Mouse (Mus musculus) cerebellum, postnatal 36 days (tissue): ENCODE measurements around the gene BC029722.

Experiments used
- DNase-seq, 2 experiments: peaks; one replicate each; pipeline ENCODE4 v3.0.0; 2021 to 2022; ENCODE audit warnings: mixed read lengths in 2 of 2

The BC029722 gene

DNA sequence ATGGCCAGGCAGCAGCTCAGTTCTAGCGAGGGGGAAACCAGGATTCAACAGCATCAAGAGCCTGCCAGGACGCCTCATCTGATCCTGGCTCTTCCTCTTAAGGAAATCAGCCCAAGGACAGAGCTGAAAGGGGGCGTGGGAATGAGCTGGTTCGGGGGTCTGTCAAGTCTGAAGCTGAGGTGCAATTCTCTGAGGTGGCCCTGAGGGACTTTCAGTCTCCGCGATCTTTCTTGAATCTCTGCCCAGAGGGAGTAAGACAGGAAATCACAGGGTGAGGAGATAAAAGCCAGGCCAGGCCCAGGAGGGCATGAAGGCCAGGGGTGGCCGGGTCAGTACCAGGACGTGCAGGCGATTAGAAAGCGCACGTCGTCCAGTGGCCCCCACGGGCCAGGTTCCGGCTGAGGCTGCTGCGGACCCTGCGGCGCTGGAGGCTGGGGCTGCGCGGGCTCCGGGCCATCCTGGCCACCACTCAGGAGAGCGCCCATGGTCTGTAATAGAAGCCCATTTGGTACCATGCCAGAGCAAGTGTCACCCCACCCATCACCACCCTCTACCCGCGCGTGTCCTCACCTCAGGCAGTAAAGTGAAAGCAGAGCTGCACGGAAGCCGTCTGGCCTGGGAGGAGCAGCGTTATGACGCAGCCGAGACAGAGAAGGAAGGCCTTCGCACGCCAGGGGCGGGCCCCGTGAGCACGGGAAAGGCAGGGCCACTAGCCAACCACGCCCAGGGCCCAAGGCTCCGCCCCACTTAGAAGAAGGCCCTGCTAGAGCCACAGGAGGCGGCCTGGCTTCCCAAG is 432 bp downstream of the BC029722 start:
- DNase-seq: peak; percentile 89 to 91

DNA sequence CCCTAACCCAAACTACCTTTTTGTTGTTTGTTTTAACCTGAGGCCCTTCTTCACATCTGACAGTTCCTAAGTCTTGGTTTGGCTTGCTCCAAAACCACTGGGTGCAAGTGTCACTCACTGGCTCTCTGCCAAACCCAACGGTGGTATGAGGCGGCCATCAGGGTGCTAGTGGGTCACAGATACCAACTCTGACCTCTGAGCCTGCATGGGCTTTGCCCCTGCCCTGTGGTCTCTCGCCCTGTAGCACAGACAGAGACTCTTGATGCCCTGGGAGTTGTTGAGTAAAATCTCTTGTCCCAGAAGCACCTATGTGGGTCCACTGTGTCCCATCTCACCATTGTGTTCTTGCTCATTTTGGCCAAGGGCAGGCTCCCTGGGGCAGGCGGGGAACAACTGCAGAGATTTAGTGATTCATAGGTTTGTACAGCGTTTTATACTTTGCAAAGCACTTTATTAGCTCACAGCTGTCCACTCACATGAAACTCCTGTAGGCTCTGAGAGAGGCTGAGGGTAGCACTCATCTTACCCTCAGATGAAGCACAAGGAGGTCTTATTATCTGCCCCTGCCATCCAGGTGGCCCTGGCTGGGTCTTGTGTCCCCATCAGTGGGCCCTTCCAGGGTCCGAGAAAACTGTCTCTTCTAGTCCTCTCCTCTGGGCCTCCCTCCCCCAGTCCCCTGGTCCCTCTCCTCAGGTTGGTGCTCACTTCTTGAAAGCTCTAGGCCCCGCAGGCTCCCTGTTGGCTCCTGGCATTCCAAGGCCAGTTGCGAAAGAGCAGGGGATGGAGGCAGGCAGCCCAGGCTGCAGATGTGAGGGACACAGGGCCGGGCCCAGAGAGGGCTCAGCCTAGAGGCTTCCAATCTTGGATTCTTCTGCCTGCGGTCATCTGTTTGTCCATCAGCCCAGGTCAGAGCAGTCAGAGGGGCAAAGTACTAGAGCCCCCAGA is 1.7 kb downstream of the BC029722 start:
- DNase-seq: peak; percentile 45 to 49

DNA sequence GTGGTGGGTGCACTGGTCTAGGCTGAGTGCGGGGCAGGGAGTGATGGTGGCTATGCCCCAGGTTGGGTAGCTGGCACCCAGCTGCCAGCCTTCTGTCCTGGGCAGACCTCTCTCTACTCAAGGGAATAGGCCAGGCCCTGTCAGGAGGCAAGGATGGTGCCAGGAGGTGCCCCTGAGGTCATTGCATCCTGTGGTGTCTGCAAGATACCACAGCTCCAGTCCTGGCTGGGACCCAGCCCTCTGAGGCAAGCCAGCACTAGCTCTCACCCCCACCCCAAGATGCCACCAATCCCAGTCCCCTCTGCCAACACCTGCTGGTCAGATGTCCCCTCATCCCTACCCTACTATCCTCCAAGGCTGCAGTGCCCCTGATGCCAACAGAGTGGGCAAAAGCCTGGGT is 3.0 kb downstream of the BC029722 start:
- DNase-seq: peak; percentile 60 to 68

DNA sequence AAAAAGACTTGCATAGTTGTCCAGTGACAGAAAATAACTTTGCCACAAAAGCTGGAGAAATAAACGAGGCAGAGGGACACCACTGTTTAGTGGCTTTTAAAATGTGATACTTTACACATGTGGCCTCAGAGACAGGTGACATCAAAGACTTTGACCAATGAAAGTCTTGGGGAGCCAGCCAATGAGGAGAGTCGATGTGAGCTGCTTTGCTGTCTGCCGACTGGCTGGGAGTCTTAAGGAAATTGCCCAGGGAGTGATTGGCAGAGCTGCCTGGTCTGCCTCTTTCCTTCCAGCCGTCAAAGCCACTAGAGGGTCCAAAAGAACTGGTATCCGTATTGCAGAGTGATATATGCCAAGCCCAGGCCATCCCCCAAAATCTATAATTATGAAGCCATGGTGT is 4.4 kb downstream of the BC029722 start:
- peak in 1 of 2 experiments; percentile 34 for DNase-seq

DNA sequence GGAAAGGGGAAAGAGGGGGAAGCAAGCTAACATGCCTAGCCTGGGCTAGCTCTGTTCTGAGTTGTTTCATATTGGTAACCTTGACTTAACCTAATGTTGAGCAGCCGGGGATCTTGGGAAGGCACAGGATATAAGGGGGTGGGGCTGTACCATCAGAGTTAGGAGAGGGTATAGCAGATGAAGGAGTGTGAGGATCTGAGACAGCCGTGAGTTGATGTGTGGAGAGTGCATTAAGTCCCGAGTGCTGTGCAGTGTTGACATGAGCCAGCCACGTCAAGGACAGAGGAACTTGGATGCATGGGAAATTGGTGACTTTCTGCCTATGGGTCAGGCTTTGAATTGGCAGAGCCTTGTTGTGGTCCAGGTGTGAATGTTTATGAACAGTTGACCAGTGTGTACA is 6.6 kb downstream of the BC029722 start:
- DNase-seq: peak in 1 of 2 experiments; percentile 34

DNA sequence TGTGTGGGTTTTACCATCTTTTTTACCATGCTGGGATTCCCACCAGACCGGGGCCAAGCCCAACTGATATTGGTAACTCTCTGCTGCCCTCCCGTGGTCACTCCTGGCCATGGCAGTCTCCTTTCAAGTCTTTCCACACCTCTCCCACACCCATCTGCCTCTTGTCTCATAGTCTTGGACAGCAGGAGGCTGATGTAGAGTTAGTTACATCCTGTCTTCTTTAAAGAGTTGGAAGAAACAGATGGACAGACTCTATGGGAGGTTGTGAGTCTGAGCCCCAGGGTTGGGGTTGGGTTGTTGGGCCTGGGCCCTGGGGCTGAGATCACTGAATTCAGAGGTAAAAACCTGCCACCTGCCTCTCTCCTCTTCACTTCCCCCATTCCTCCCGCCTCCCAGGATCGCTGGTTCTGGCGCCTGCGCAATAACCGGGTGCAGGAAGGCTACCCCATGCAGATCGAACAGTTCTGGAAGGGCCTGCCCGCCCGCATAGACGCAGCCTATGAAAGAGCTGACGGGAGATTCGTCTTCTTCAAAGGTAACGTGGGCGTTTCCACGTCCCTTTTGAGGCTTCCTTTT is 7.3 kb downstream of the BC029722 start:
- DNase-seq: peak; percentile 97 to 99

DNA sequence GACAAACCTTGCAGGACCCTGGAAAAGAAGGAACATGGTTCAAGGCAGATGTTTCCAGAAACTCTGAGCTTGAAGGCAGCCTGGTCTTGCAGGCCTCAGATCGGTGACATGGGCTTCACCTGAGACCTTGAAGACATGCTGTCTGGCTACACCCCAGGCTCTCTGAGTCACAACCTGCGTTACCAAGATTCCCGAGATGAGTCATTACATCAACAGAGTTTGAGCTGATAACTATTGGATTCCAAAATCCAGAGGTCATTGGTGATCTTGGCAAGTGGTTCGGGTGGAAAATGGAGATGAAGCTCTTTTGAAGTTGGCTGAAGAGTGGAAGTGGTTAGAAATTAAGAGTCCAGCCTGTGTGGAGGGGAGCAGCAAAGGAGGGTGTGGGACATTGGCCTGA is 9.6 kb downstream of the BC029722 start:
- DNase-seq: no peak

DNA sequence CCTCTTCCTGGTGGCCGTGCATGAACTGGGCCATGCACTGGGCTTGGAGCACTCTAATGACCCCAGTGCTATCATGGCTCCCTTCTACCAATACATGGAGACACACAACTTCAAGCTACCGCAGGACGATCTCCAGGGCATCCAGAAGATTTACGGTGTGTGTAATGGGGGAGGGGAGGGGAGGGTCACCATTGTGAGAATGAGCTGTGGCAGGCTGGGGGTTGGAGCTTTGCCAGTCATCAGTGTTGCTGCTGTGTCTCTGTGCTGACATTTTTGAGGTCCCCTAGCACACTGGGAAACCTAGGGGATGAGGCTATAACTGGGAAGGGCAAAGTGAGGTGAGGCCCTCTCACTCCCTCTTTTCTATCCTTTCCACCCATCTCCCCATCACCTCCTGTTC is 11.8 kb downstream of the BC029722 start:
- peak in 1 of 2 experiments; percentile 28 for DNase-seq

DNA sequence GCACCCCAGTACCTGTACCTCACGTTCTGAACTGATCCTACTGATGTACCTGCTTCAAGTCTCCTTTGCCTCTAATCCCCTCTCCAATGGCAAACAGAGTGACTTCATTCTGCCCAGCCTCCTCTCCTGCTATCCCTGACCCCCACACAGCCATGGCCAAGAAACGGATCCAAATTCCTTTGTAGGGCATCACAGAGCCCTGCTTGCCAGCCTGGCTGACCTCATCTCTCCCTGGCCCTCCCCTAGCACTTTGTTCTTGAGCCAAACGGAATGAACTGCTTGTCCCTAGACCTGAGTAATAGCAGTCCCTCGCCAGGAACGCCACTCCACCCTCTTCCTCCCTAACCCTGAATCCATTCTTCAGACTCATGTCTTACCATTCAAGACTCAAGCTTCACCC is 12.7 kb downstream of the BC029722 start:
- DNase-seq: peak; percentile 88 to 89

DNA sequence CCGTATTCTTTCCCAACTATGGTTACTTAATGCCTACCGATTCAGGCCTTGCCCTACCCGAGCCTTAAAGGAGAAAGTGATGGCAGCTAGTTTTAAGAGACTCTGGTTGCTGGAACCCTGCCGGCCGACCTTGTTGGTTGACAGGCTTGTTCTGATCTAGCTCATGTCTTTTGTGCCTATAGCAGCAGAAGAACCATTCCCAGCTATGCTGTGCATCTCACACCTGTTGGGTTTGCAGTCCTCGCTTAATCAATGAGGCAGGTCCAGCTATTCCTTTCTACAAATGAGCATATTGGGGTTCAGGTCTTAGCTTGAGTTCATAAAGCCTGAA is 13.3 kb downstream of the BC029722 start:
- DNase-seq: peak in 1 of 2 experiments; percentile 47

DNA sequence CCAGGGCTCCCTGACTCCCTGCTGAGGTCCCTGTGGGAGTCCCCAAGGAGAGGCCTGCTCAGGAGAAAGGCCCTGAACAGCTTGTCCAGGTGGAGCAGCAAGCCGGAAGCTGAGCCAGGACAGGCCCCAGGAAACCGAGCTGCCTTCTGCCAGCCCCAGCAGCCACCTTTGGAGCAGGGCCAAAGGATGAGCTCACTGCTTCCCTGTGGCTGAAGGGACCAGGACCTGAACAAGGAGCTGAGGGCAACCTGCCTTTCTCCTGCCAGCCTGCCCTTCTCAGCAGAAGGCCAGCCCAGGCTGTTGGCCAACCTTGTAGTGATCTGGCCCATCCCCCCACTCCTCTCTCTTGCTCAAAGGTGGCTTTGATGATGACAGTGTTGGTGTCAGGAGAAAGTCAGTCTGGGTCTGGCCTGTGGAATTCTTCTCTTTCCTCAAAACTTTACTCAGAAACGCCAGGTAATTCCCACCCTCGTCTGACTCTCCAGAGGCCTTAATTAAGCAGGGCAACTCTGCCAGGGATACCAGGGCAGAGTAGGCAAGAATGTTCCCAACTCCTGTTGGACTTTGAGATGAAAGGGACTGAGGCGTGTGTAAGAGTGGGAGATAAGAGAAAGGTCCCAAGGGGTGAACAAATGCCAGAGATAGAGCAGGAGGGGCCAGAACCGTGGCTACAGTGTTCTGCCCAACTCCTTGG is 13.8 kb downstream of the BC029722 start:
- DNase-seq: peak; percentile 99

DNA sequence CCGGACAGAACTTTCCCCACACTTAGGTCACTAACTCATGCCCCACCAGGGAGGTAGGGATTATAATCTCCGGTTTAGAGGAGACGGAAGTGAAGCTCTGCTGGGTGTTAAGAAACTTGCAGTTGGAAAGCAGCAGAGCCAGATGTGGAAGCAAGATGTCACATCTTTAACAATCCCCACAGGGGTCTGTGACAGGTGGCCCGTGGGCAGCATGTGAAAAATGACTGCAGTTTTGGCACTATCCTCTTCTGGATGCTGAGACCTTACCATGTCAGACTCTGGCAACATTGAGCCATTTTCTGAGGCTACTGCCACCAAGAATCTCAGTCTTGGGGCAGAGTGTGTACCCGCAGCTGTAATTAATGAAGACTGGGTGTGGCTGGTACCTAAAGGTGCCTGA is 15.2 kb downstream of the BC029722 start:
- DNase-seq: no peak

DNA sequence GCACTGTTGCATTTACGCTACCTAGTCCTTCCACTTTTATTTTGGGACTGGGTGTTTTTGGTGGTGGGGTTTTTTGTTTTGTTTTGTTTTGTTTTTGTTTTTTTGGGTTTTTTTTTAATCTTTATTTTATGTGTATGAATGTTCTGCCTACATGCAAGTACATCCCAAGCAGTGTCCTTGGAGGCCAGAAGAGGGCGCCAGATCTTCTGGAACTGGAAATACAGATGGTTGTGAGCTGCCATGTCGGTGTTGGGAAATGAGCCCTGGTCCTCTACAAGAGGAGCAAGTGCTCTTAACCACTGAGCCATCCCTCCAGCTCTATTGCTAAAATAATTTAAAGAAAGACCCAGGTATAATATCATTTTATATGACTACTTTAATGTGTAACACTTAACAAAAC is 16.5 kb downstream of the BC029722 start:
- peak in 1 of 2 experiments; percentile 52 for DNase-seq

DNA sequence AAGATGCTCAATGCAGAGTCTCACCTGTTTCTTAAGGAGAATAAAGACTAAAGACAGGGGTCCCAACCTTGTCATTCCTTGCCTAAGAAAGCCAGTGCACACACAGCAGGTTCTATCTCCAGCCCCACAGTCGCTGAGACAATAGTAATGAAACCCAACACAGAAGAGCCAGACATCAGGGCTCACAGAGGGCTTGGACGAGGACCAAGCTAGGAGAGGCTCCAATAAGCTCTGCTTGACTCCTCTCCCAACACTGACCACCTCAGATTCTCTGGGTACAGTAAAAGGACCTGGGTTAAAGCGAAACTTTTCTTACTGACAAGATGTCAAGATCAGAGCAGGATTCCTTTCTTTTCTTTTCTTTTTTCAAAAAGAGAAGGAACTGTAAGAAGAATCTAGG is 20.6 kb downstream of the BC029722 start:
- DNase-seq: no peak

DNA sequence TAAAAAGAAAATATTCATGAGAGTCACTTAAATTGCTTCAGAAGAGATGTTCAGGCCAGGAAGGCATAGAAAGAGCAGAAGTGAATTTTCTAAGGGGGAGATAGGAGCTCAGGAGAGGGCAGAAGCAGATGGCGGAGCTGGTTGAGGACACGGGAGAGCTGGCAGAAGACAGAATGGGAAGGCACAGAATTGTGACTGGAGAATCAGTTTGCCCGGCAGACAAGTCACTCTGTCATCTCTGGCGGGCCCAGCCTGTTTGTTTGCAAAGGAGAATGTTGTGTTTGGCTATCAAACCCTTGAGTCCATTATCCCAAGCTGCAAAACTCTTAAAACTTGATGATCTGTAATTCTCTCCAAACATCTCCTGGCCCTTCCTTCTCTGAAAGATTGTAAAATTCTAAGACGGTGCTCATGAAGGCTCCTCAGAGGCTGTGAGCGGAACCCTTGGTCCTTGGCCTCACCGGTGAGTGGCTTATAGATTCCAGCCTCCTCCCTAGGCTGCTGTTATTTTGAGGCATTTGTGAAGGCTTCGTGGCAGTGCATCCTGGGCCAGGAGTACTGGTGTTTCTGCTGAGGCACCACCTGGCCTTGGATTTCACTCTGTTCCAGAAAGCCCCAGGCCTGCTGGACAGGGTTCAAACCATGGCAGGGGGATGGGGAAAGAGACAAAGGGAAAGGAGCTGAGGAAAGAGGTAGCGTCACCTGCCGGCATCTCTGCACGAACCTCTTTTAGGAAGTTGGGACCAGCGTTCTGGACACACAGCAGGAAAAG is 24.4 kb downstream of the BC029722 start:
- peak; percentile 98 to 99 for DNase-seq

DNA sequence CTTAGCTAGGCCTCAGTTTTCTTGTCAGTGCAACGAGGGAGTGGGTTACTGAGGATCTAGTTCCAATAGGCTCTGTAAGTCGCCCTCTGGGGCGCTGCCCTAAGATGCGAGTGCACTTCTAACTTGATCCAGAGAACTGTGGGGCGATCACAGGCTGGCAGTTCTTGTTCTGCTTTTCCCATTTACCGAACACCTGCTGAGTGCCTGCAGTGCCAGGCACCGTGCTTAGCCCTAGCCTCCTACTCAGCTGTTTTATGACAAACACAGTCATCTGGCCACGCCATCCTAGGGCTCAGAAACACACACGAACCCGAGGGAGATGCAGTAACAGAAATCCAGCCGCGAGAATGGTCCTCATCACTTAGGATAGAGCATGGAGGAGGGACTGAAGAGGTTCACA is 26.3 kb downstream of the BC029722 start:
- DNase-seq: no peak

DNA sequence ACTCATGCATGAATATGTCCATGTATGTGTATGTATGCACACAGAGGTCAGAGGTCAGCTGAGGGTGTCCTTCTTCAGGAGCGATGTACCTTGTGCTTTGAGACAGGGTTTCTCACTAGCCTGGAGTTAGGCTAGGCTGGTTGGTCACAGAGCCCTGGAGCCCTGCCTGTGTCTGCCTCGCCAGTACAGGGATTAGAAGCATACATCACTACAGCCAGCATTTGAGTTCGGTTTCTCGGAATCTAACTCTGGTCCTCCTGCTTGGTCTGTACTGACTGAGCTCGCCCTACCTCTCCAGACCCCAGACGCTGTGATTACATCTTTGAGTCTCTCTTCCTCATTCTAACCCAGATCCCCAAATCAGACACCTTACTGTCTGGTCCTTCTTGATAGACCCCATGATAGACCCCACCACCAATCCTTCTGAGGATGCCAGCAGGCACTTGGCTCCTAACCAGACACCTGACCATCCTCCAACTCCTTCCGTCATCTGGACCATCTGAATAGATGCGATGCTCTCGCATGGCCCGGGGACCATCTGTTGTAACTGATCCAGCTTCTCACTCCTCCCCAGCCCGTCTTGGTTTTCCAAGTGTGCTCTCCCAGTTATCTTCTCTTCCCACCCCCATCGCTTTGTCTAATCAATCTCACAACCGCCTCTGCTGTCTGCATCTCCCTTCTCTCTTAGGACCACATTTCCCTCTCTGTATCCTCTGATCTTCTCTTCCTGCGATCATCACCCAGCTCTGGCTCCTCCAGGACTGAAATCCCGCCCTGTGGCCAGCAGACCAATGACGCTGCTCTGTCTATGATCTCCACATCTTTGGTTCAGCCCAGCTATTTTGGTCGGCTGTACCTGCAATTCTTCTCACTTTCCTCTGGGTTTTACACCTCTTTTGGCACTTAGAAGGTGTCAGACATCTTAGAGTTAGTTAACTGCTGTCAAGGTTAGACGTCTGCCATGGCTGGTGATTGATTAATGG is 31.0 kb downstream of the BC029722 start:
- DNase-seq: peak in 1 of 2 experiments; percentile 48

DNA sequence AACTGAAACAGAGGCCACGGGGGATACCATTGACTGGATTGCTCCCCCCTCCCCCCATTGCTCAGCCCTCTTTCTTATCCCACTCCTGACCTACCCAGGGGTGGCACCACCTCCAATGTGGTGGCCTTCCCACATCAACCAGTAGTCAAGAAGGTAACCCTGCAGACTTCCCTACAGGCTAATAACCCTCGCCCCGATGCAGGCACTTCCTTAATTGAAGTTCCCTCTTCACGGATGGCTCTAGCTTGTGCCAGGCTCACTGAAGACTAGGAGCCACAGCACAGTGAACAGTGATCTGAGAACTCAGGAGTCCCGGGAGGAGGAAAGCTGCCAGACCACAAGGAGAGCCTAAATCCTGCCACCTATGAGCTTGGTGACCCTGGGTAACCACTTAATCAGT is 32.3 kb downstream of the BC029722 start:
- DNase-seq: no peak

DNA sequence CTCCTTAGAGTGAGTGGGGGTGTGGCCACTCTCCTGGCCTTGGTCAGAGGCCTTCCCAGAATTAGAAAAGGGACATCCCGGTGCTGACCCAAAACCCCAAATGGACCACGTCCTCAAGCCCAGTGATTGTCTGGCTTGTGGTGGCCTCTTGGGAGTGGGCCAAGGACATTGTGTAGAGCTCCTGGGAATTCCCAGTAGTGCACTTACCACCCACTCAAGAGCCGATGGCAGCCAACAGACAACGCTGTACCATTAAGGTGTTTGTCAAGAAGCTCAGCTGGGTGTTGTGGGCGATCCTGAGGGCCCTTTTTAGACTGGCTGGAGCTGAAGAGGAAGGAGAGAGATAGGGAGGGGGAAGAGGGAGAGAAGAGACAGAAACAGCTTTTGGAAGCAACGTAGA is 34.7 kb downstream of the BC029722 start:
- DNase-seq: peak in 1 of 2 experiments; percentile 66

DNA sequence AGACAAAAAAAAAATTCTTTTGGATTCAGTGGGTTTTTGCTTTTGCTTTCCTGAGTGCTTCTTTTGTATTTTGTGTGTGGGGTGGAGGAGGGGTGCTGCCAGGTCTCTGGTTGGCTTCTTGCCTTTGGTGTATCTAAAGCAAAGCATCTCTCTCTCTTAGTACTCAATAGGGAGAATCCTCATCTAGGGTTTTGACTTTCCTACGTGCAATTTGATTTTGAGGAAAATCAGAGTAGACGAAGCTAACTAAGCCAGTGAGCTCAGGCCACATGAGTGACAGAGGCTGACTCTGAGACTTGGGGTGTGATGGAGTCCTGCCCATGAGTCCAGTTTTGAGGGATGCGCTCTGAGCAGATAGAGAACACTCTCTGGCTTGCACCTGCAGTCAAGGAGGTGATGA is 39.7 kb downstream of the BC029722 start:
- DNase-seq: no peak

DNA sequence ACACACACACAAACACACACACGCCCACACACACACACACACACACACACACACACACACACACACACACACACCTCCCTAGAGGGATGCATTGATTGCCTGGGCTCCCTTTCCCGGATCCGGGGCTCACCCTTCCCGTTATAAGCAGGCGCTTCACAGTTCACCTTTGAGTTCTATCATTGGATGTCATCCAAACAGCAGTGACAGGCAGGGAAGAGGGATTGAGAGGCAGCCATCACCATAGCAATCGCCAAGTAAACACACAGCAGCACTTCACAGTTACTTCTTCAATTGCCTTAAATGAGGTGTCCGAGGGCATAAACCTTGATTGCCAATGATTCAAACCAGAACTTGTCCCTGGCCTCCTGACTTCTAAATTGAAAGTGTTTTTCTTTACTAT is 40.2 kb downstream of the BC029722 start:
- DNase-seq: no peak
